33 mouse cellular contexts compared by ENCODE assay signal in the genomic region with DNA sequence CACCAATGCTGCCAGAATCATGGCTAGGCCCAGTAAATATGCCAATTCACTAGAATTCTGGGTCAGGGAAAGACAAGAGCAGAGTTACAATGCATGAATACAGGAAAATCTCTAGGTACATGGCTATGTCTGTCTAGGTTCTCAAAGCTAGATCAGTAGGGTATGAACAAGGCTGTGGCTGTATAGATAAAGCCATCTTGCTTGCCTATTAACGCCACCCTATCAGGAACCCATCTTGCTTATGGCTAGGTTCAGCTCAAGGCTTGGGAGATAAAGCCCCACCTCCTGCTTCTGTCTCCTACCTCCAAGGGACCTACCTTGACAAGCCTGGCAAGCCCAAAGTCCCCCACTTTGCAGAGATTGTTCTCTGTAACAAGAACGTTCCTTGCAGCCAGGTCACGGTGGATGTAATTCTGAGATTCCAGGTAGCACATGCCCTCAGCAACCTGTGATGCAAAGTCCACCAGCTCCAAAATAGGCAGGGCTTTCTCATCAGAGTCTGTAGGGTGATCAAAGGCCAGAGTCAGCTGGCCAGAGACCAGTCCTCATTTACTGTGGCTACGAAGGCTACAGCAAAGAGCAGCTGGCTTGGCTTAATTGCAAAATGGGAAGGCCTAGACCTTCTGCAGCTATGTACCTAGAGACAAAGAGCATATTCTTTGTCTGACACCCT. TPM values are rescaled to one million over a fixed set of nuclear protein-coding genes. Genes with fewer than 3 reads are reported as not detected.
DNase-seq lines count a peak whose midpoint lies in the region; ATAC-seq lines count a peak whose summit lies in the region.
"Had no signal": no experiment of that assay in that cellular context is flagged by ENCODE, and none has a peak within 500 bp of the region (broad histone marks: within the 10 kb centered on the region; RNA-seq: fewer than 3 reads in every experiment).

No protein-coding gene starts in this region.

- H3K4me2 ChIP-seq in intestine, embryonic 16.5 days (ENCODE audit: low read depth, low read length) = no peak overlapping the region
- H3K4me2 ChIP-seq: embryonic facial prominence, embryonic 13.5 days; forebrain, embryonic 12.5 days; hindbrain, embryonic 13.5 days; midbrain, embryonic 13.5 days; neural tube, embryonic 12.5 days had no signal

- H3K27ac ChIP-seq in intestine, embryonic 16.5 days (ENCODE audit: low read length) = no peak overlapping the region
- H3K27ac ChIP-seq: embryonic facial prominence, embryonic 13.5 days; forebrain, embryonic 12.5 days; hindbrain, embryonic 13.5 days; layer of hippocampus, adult 2 months; midbrain, embryonic 13.5 days; neural tube, embryonic 12.5 days had no signal

- 62% methylated on average over 4 of the region's 4 CpGs for WGBS in intestine, embryonic 16.5 days

- peak; percentile 76 for ATAC-seq in intestine, embryonic 16.5 days
- ATAC-seq in megakaryocyte-erythroid progenitor cell, adult 5-6 weeks (replicated peaks; ENCODE audit: low FRiP score, low TSS enrichment, poor library complexity, severe bottlenecking) = 0 out of 2 replicates have a peak, but pooled peaks have one; percentile 34
- ATAC-seq: midbrain, embryonic 13.5 days had no signal

- H3K9me3 ChIP-seq in intestine, embryonic 16.5 days (ENCODE audit: control insufficient read depth, low read length) = no peaks in the 10 kb centered on the region
- H3K9me3 ChIP-seq: embryonic facial prominence, embryonic 13.5 days; forebrain, embryonic 12.5 days; G1E; hindbrain, embryonic 13.5 days; midbrain, embryonic 13.5 days; neural tube, embryonic 12.5 days had no signal

- 0 out of 2 replicates have a peak, but pooled peaks cover 2% of the 10 kb centered on the region for H3K4me1 ChIP-seq in intestine, embryonic 16.5 days (ENCODE audit: control insufficient read depth, insufficient read depth, low read length)
- H3K4me1 ChIP-seq: embryonic facial prominence, embryonic 13.5 days; forebrain, embryonic 12.5 days; hindbrain, embryonic 13.5 days; midbrain, embryonic 13.5 days; neural tube, embryonic 12.5 days had no signal

- no peaks in the 10 kb centered on the region for H3K36me3 ChIP-seq in intestine, embryonic 16.5 days (ENCODE audit: control insufficient read depth, insufficient read depth, low read length)
- H3K36me3 ChIP-seq: embryonic facial prominence, embryonic 13.5 days; forebrain, embryonic 12.5 days; G1E; hindbrain, embryonic 13.5 days; midbrain, embryonic 13.5 days; neural tube, embryonic 12.5 days had no signal

- DNase-seq in kidney, adult 9 months = peak; percentile 80
- no peak for DNase-seq in kidney, postnatal 4 days
- peak; percentile 69 to 71 for DNase-seq in kidney, postnatal 36 days
- no peak for DNase-seq in natural killer cell, adult 2 months (ENCODE audit: low spot score in 2 of 2)
- DNase-seq in layer of hippocampus, adult 18-20 months (ENCODE audit: low spot score in 2 of 2) = no peak
- DNase-seq: adrenal gland, adult 8-10 months; B cell, adult 2 months; cerebellum, adult 18-20 months; cerebellum, postnatal 25 days; embryo, embryonic 11 days; lung, adult 2 months; right cerebral cortex, postnatal 14 days; spleen, adult 18-20 months; thymus, adult 18-20 months; thymus, postnatal 36 days had no signal

- H3K9ac ChIP-seq in intestine, embryonic 16.5 days (ENCODE audit: low read depth, low read length) = no peak overlapping the region
- H3K9ac ChIP-seq: embryonic facial prominence, embryonic 13.5 days; forebrain, embryonic 12.5 days; hindbrain, embryonic 13.5 days; midbrain, embryonic 13.5 days; neural tube, embryonic 12.5 days had no signal

- no peak overlapping the region for H3K4me3 ChIP-seq in intestine, embryonic 16.5 days (ENCODE audit: low read length)
- H3K4me3 ChIP-seq: embryonic facial prominence, embryonic 13.5 days; erythroblast, embryonic 14.5 days; forebrain, embryonic 12.5 days; hindbrain, embryonic 13.5 days; layer of hippocampus, adult 2 months; midbrain, embryonic 13.5 days; neural tube, embryonic 12.5 days had no signal

- H3K27me3 ChIP-seq in intestine, embryonic 16.5 days (replicated peaks; ENCODE audit: control insufficient read depth, insufficient read depth, low read length) = no peaks in the 10 kb centered on the region
- H3K27me3 ChIP-seq: CH12.LX; embryonic facial prominence, embryonic 13.5 days; forebrain, embryonic 12.5 days; midbrain, embryonic 13.5 days; neural tube, embryonic 12.5 days had no signal

RNA-seq across cellular contexts. Expression of a gene that starts 5.8 kb away (rescaled TPM):
- 0.45 and 0.70 TPM in 2 replicates for polyA plus RNA-seq in intestine, embryonic 16.5 days (2015; fragmentation: Nextera tagmentation; extraction: Ambion mirVana)
- not detected in 2 replicates for total RNA-seq in megakaryocyte-erythroid progenitor cell, adult 5-6 weeks (2014; fragmentation: Nextera tagmentation)
- total RNA-seq in megakaryocyte-erythroid progenitor cell, adult 5-6 weeks (2017) = not detected in 2 replicates
- not detected for total RNA-seq in layer of hippocampus, adult 18-20 months (2021)
- total RNA-seq: gastrocnemius, adult 18-20 months; heart, adult 8-10 months; heart, postnatal 25 days; layer of hippocampus, postnatal 25 days; megakaryocyte, adult 5-6 weeks had no signal
- polyA plus RNA-seq: embryonic facial prominence, embryonic 13.5 days; erythroblast, embryonic 14.5 days; forebrain, embryonic 12.5 days; G1E; heart, embryonic 14.5 days; hindbrain, embryonic 13.5 days; midbrain, embryonic 13.5 days; neural tube, embryonic 12.5 days had no signal

RNA-seq across cellular contexts. Expression of a gene that starts 9.7 kb away (rescaled TPM):
- polyA plus RNA-seq in intestine, embryonic 16.5 days (2015; fragmentation: Nextera tagmentation; extraction: Ambion mirVana) = 275 and 287 TPM in 2 replicates
- 73.6 and 95.2 TPM in 2 replicates for total RNA-seq in megakaryocyte-erythroid progenitor cell, adult 5-6 weeks (2014; fragmentation: Nextera tagmentation)
- total RNA-seq in megakaryocyte-erythroid progenitor cell, adult 5-6 weeks (2017) = 67.4 and 68.6 TPM in 2 replicates
- 10 to 100 TPM; 84.9 to 85.1 TPM for total RNA-seq in layer of hippocampus, adult 18-20 months (2021)

RNA-seq across cellular contexts. Expression of a gene that starts 16.2 kb away (rescaled TPM):
- polyA plus RNA-seq in intestine, embryonic 16.5 days (2015; fragmentation: Nextera tagmentation; extraction: Ambion mirVana) = 0.10 and 0.20 TPM in 2 replicates
- total RNA-seq in megakaryocyte-erythroid progenitor cell, adult 5-6 weeks (2014; fragmentation: Nextera tagmentation) = not detected in 2 replicates
- not detected in 2 replicates for total RNA-seq in megakaryocyte-erythroid progenitor cell, adult 5-6 weeks (2017)
- total RNA-seq in layer of hippocampus, adult 18-20 months (2021) = under 1 TPM; 0.15 to 0.40 TPM
- total RNA-seq: gastrocnemius, postnatal 4 days; megakaryocyte, adult 5-6 weeks had no signal
- polyA plus RNA-seq: embryonic facial prominence, embryonic 13.5 days; forebrain, embryonic 12.5 days; G1E; midbrain, embryonic 13.5 days had no signal

RNA-seq across cellular contexts. Expression of a gene that starts 23.0 kb away (rescaled TPM):
- 0.18 TPM in 1 of 2 replicates, not detected in the other for polyA plus RNA-seq in intestine, embryonic 16.5 days (2015; fragmentation: Nextera tagmentation; extraction: Ambion mirVana)
- not detected in 2 replicates for total RNA-seq in megakaryocyte-erythroid progenitor cell, adult 5-6 weeks (2014; fragmentation: Nextera tagmentation)
- total RNA-seq in megakaryocyte-erythroid progenitor cell, adult 5-6 weeks (2017) = not detected in 2 replicates
- under 1 TPM in 1 of 2 experiments, not detected in 1; 0.22 TPM for total RNA-seq in layer of hippocampus, adult 18-20 months (2021)
- total RNA-seq: G1E; gastrocnemius, adult 18-20 months; gastrocnemius, postnatal 4 days; heart, adult 8-10 months; heart, postnatal 25 days; layer of hippocampus, adult 2 months; layer of hippocampus, postnatal 25 days; megakaryocyte, adult 5-6 weeks had no signal
- polyA plus RNA-seq: embryonic facial prominence, embryonic 13.5 days; G1E; heart, embryonic 14.5 days; neural tube, embryonic 12.5 days had no signal

RNA-seq across cellular contexts. Expression of a gene that starts 40.0 kb away (rescaled TPM):
- 0.06 TPM in 2 replicates for polyA plus RNA-seq in intestine, embryonic 16.5 days (2015; fragmentation: Nextera tagmentation; extraction: Ambion mirVana)
- total RNA-seq in megakaryocyte-erythroid progenitor cell, adult 5-6 weeks (2014; fragmentation: Nextera tagmentation) = not detected in 2 replicates
- total RNA-seq in megakaryocyte-erythroid progenitor cell, adult 5-6 weeks (2017) = not detected in 2 replicates
- 1,000 to 10,000 TPM; 1,191 to 1,260 TPM for total RNA-seq in layer of hippocampus, adult 18-20 months (2021)
- total RNA-seq: CH12.LX; megakaryocyte, adult 5-6 weeks had no signal
- polyA plus RNA-seq: erythroblast, embryonic 14.5 days; G1E had no signal

Comparison
In these comparisons a context has a peak if more than half of its experiments do, and no peak if none do; other contexts are left out.
1. DNase-seq: peak in kidney, adult 9 months (single experiment) and kidney, postnatal 36 days (2 of 2); none in kidney, postnatal 4 days (0 of 2), natural killer cell, adult 2 months (0 of 2) and layer of hippocampus, adult 18-20 months (0 of 2).